Mouse (Mus musculus) R1 (cell line): ENCODE results near the gene Bmp8a.
"Not testable (repeated sequence)": the region's sequence is repeated elsewhere in the genome, so short reads cannot be mapped to it uniquely, and the experiment has no call there.

Experiments used
- DNase-seq: peaks from one replicate; pipeline ENCODE4 v3.0.0-alpha.2; 2018; ENCODE audit warnings: low read depth, low spot score

The Bmp8a gene

DNA sequence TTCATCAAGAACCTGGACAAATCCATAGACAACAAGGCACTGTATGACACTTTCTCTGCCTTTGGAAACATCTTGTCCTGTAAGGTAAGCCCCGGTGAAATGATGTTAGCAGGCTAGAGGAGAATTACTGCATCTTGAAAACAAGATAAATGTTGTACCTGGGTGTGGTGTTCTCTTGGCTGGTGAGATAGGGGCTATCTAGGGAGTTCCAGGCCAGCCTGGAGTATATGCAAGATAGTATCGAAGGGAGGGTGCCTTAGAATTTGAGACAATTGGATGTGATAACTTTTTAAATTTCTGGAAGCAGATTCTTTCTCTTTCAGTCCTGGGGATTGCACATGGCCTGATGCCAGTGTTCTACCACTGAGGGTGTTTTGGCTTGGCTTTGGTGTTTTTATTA is 56.3 kb downstream of the Bmp8a start:
- DNase-seq = no peak

DNA sequence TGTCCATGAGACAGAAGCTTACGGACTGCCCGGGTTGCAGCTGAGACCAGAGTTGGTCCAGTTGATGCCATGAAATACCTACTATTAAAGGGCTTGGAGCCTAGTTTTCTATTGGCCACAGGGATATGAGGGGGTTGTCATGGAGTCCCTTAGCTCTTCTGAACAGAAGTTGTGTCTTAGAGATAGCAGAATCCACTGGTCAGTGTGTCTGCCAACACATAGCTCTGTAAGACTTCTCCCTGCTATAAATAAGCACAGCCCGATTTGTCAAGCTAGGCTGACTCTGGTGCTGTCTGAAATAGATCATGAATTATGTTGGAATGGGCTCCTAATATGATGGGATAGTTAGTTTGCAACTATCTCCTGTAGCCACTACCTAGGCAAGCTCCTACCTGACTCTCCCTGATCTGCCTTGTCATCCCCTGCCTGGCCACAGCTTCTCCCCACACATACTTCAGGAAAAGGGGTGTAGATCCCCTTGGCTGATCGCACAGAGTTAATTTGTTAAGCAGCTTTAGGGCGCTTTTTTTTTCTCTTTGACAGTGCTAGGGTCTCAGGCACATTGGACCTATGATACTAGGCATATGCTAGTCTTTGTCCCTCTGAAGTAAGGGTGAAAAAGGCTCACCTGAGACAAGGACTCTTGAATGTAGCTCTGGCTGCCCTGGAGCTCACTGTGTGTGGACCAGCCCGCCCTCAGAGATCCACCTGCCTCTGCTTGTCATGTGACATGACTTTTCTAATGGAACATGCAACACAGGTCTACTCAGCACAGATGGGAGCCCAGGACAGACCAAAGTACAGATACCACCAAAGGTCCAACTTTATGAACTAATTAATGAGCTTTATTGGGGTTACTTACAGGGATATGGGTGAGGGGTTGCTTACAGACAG is 58.1 kb downstream of the Bmp8a start:
- no peak for DNase-seq

DNA sequence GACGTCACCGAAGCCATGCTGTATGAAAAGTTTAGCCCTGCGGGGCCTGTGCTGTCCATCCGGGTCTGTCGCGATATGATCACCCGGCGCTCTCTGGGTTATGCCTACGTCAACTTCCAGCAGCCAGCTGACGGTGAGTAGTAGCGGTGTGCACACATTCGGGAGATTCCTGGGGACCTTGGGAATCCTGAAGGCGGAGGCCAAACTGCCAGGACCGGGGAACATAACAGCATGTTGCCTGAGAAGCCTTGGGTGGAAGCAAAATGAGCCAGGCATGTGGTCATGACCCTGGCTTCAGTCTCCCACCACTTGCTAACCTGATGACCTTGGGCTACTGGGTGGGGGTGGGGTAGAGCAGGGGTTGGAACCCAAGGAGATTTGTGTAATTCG is 59.4 kb downstream of the Bmp8a start:
- peak; percentile 38 for DNase-seq

DNA sequence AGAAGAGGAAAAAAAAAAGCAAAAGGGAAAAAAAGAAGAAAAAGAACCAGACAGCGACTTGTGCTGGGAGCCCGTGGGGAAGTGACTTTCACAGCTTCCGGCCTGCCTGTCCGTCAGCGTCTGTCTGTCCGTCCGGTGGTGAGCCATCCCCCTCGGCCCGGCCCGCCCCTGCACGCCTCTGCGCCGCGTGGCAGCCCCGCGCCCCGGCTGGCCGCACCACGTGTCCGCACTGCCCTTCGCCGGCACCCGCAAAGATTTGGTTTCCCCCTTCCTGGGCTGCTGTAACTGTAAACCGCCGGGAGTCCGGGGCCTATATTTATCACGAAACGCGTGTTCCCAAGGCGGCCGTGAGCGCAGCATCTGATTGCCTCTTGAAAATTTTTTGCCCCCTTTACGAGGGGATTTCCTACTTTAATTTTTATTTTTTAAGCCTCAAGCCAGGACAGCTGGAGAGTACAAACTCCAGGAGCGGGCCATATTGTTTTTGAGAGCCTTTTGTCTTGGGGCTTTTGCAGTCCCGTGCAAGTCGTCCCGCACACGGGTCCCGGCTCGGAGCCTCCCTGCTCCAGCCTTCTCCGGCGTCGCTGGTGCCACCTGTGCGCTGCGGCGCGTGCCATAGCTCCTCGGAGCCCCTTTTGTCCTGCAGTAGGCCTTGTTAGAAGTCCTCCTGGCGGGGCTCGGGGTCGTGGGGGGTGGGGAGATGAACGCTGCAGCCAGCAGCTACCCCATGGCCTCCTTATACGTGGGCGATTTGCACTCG is 60.0 kb downstream of the Bmp8a start:
- DNase-seq = not testable (repeated sequence)

GRCm38 (mm10) chr4:123282500-123282899 is 60.6 kb downstream of the Bmp8a start:
- peak; percentile 95 for DNase-seq

DNA sequence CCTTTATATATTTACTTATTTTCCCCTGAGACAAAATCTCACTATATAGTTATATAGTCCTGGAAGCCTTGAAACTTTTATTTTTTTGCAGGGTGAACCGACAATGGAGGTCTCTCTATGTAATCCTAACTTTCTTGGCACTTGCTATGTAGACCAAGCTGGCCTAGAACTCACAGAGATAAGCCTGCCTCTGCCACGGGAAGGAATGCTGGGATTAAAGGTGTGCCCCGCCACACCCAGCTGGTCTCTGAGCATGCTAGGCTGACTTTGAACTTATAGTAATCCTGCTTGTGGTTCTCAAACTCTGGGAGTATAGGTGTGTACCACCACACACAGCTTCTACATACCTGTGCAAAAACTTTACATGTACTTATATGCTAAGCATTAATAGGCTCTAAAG is 62.9 kb downstream of the Bmp8a start:
- no peak for DNase-seq

DNA sequence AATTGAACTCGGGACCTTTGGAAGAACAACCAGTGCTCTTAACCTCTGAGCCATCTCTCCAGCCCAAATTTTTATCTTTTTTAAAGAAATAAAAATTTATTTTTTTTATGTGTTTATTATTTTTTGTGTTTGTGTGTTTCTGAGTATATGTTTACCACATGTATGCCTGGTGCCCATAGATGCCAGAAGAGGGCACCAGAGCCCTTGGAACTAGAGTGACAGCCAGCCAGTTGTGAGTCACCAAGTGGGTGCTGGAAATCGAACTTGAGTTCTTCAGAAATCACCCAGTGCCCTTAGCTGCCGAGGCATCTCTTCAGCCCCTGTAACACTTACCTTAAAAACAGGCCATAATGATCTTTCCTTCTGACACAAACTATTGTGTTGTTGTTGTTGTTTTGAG is 72.0 kb downstream of the Bmp8a start:
- peak; percentile 34 for DNase-seq
